Mouse (Mus musculus) right cerebral cortex, adult 2 months (tissue): ENCODE results near the gene Vtn.

ENCODE experiments used
- DNase-seq, 2 experiments: peaks; one replicate each; pipeline ENCODE4 v3.0.0; 2021 to 2022; ENCODE audit warnings: low spot score in 2 of 2

Vtn gene

GRCm38 (mm10) chr11:78499004-78499403 is at the start of gene Vtn:
Vtn (plus strand) TSS chr11:78499091.
- DNase-seq: no peak

- DNase-seq: no peak
Measured at GRCm38 (mm10) chr11:78450337-78450736, 48.6 kb upstream of the Vtn start.

GRCm38 (mm10) chr11:78453675-78454074 is 45.2 kb upstream of the Vtn start:
- peak; percentile 63 to 64 for DNase-seq

GRCm38 (mm10) chr11:78454276-78454675 is 44.6 kb upstream of the Vtn start:
- DNase-seq: no peak

- DNase-seq: peak; percentile 34 to 50
Measured at GRCm38 (mm10) chr11:78455308-78455707, 43.6 kb upstream of the Vtn start.

GRCm38 (mm10) chr11:78458740-78459139 is 40.2 kb upstream of the Vtn start:
- no peak for DNase-seq

- DNase-seq: no peak
Measured at GRCm38 (mm10) chr11:78461894-78462293, 37.0 kb upstream of the Vtn start.

GRCm38 (mm10) chr11:78462669-78463068 is 36.2 kb upstream of the Vtn start:
- DNase-seq: no peak

GRCm38 (mm10) chr11:78463286-78464036 is 35.4 kb upstream of the Vtn start:
- no peak for DNase-seq

- no peak for DNase-seq
Measured at GRCm38 (mm10) chr11:78465116-78465515, 33.8 kb upstream of the Vtn start.

- peak; percentile 76 to 77 for DNase-seq
Measured at GRCm38 (mm10) chr11:78465568-78466180, 33.2 kb upstream of the Vtn start, which contains the start of gene Slc46a1. Slc46a1 (plus strand) TSS chr11:78465697.

- DNase-seq: no peak
Measured at GRCm38 (mm10) chr11:78466242-78466912, 32.5 kb upstream of the Vtn start.

GRCm38 (mm10) chr11:78467515-78467914 is 31.4 kb upstream of the Vtn start:
- DNase-seq: no peak

GRCm38 (mm10) chr11:78467932-78468331 is 31.0 kb upstream of the Vtn start:
- no peak for DNase-seq

- no peak for DNase-seq
Measured at GRCm38 (mm10) chr11:78471326-78472103, 27.4 kb upstream of the Vtn start.

GRCm38 (mm10) chr11:78475289-78475688 is 23.6 kb upstream of the Vtn start:
- no peak for DNase-seq

- DNase-seq: no peak
Measured at GRCm38 (mm10) chr11:78483639-78484038, 15.3 kb upstream of the Vtn start.

- DNase-seq: peak; percentile 81 to 83
Measured at GRCm38 (mm10) chr11:78488168-78488567, 10.7 kb upstream of the Vtn start.

GRCm38 (mm10) chr11:78490781-78491241 is 8.1 kb upstream of the Vtn start:
- DNase-seq: peak; percentile 58 to 62

GRCm38 (mm10) chr11:78495904-78496303 is 3.0 kb upstream of the Vtn start:
- DNase-seq: peak in 1 of 2 experiments; percentile 12

GRCm38 (mm10) chr11:78497071-78497541 is 1.8 kb upstream of the Vtn start:
- peak; percentile 50 to 58 for DNase-seq
